Mouse (Mus musculus): Measurements from ENCODE around the gene Anp32a. TPM values are rescaled to one million over a fixed set of nuclear protein-coding genes. Genes with fewer than 3 reads are reported as not detected.

Anp32a gene
- polyA plus RNA-seq, 1 experiment from 2014 or later, result 172 TPM

- no peak overlapping the region for H3K27ac ChIP-seq
- no peaks in the 10 kb centered on the region for H3K27me3 ChIP-seq
- WGBS, result 94% methylated on average over 8 of the region's 8 CpGs
- H3K36me3 ChIP-seq, result peaks cover 86% of the 10 kb centered on the region
- H3K4me3 ChIP-seq, result no peak overlapping the region
- H3K4me1 ChIP-seq (replicated peaks), result no peaks in the 10 kb centered on the region
- no peak for ATAC-seq (ENCODE audit: low FRiP score)
- H3K4me2 ChIP-seq, result no peak overlapping the region
- H3K9me3 ChIP-seq, result no peaks in the 10 kb centered on the region
- H3K9ac ChIP-seq, result no peak overlapping the region
Observed at GRCm38 (mm10) chr9:62427010-62427409, 85.9 kb downstream of the Anp32a start.

Other genes with a start within 250 kb of the Anp32a start
- 17.7 and 18.1 TPM in 2 replicates for gene Glce, start 218.6 kb upstream of the Anp32a start, polyA plus RNA-seq (2015; fragmentation: Nextera tagmentation; extraction: Ambion mirVana)
- not detected in 2 replicates for gene Spesp1, start 59.1 kb upstream of the Anp32a start, polyA plus RNA-seq (2015; fragmentation: Nextera tagmentation; extraction: Ambion mirVana)
- gene Coro2b, start 195.8 kb downstream of the Anp32a start, polyA plus RNA-seq (2015; fragmentation: Nextera tagmentation; extraction: Ambion mirVana), result 34.3 and 39.0 TPM in 2 replicates

All from hindbrain, embryonic 13.5 days (tissue).